Mouse (Mus musculus) kidney, postnatal 4 days (tissue): ENCODE data around the gene Hmcn2.
A peak's percentile ranks its signal among the peaks of the same experiment; 100 is the strongest.

Source experiments
- DNase-seq, 2 experiments: peaks; one replicate each; pipeline ENCODE4 v3.0.0; 2021; ENCODE audit warnings: mixed read lengths in 2 of 2

Hmcn2 gene

GRCm38 (mm10) chr2:31418571-31418970 is 104.4 kb downstream of the Hmcn2 start:
- peak; percentile 39 to 51 for DNase-seq

GRCm38 (mm10) chr2:31420914-31421313 is 106.7 kb downstream of the Hmcn2 start:
- DNase-seq = peak in 1 of 2 experiments; percentile 27

DNA sequence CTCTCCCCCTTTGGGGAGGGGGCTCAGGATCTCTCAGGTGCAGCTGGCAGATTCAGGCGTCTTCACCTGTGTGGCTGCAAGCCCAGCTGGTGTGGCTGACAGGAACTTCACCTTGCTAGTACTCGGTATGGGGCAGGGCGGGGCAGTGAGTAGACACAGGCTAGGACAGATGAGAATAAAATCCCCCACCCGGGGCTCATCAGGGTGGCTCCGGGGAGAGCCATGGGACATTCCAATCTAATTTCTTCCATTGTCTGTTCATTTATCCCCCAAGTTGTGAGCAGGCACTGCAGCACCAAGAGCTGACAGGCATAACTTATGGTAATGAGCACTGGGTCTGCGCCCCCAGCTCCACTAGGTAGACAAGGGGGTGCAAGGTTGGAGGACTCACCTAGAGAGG is 108.4 kb downstream of the Hmcn2 start:
- no peak for DNase-seq

GRCm38 (mm10) chr2:31431477-31431876 is 117.3 kb downstream of the Hmcn2 start:
- DNase-seq = peak in 1 of 2 experiments; percentile 37

- DNase-seq = peak; percentile 24 to 56
Measured at GRCm38 (mm10) chr2:31434746-31435145, 120.5 kb downstream of the Hmcn2 start.

DNA sequence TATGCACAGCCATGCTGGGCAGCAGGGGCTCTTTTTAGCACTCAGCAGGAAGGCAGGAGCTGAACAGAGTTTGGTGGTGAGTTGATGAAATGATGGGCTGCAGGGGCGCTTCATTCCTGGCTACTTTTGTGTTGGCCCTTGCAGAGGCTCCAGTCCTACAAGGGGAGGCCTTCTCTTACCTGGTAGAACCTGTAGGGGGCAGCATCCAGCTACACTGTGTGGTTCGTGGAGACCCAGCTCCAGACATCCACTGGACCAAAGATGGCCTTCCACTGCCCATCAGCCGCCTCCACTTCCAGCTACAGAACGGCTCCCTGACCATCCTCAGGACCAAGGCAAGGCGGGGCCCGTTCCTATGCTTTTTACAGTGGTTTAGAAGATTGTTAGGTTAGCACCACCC is 121.4 kb downstream of the Hmcn2 start:
- peak; percentile 68 to 79 for DNase-seq

DNA sequence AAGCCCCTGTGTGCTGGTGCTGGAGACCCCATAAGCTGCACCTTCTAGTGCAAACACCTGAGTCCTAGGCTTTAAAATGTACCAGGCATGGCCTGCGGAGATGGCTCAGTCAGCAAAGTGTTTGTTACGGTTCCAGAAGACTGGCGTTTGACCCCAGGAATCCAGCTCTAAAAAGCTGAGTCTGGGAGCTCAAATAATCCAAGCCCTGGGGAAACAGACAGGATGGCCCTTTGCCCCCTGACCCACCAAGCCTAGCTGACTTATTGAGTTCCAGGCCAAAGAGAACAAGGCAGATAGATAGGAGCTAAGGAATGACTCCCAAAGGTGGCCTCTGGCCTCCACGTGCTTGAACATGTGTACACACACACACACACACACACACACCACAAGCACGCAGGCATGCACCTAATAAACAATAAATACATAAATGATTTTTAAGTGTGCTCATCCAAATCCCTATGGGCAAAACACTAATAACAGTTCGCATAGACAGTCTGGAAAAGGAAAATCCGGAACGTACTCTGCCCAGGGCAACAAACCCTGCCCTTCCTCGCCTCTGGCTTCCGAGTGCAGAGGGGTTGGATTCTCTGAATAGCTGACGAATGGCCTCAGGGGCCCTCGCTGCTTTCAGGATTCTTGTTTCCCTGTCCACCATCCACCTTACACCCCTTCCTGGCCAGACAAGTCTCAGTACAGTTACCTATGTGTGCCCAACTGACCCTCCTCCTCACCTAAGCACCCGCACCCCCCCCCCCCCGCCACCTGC is 123.4 kb downstream of the Hmcn2 start:
- DNase-seq = no peak

DNA sequence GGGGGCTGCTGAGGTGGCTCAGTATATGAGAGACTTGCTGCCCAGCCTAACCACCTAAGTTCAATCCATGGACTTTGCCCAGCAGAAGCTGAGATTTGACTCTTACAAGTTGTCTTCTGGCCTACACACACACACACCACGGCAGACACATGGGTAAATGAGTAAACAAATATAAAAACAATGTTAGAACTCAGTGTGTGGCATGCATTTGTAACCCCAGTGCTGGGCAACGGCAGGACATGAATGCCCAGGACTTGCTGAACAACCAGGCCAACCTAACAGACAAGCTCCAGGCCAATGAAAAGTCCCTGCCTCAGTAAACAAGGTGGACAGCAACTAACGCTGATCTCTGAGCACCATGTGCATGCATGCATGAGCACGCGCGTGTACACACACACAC is 125.4 kb downstream of the Hmcn2 start:
- DNase-seq = no peak

DNA sequence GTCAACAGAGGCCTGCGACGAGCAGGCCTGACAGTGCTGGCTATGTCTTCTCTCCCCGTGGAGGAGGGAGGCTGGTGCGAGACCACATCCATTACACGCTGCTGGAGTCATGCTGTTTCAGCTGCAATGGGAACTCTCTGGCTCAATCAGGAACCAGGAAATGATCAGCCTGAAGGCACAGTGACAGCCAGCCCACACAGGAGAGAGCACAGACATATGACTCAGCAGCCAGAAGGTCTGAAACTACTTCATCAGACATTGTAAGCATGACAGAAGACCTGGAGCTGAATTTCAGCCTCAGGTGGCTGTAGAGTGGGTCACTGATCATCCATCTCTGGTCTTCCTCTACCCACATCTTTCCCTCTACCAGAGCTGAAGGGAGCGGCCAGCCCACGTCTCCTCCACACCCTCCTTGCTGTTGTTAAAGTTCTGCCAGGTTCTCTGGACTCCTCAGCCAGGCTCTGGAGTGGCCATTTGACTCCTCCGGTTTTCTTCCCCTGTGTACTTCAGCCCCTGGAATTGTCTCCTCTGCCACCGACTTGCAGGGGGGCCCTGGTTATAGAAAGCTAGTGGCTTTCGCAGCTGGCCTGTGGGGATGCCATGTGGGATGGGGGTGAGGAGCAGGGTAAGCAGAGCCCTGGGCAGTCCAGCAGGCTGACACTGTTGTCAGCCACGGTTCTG is 128.4 kb downstream of the Hmcn2 start:
- DNase-seq = peak; percentile 31 to 49

- no peak for DNase-seq
Measured at GRCm38 (mm10) chr2:31446036-31446435, 131.8 kb downstream of the Hmcn2 start.

DNA sequence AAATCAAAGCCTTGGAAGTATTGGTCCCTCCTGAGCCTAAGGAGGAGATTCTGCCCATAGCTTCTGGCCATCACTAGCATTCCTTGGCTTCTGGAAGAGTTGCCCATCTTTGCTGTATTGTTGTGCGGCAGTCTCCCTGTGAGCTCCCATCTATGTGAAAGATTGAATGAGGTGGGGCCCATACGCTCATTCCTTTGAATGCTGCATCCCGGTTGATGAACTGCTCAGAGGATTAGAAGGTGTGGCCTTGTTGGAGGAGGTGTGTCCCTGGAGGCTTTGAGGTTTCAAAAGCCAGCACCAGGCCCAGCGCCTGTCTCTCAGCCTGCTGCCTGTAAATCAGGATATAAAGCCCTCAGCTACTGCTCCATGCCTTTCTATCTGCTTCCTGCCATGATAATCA is 132.2 kb downstream of the Hmcn2 start:
- DNase-seq = no peak

GRCm38 (mm10) chr2:31447536-31447935 is 133.3 kb downstream of the Hmcn2 start:
- no peak for DNase-seq

DNA sequence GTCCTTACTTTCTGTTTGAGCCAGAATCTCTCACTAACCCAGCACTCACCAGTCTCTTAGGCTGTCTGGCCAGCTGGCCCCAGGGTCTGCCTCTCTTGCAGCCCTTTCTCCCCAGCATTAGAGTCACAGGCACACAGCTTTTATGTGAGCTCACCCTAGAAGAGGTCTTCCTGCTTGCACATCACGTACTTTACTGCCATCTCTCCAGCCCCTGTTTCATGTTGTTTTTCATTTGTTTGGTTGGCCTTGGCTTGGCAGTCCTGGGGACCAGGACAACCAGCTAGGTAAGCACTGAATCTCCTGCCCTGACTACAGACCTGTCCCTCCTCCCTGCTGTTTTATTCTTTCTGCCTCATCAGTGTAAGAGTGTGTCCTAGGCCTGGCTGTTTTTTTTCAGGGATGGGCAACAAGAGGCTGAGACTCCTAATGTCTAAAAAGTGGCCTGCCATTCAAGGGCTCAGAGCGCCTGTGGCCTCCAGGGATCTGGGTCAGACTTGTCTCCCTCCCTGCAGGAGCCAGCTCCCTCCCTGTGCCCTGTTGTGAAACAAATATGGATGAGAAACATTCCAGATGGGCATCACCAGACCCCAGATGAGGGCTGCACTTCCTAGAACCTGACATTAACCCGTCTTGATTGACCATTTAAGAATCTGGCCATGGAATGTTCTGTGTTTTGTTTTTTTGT is 134.7 kb downstream of the Hmcn2 start:
- DNase-seq = no peak

- DNase-seq = peak; percentile 63 to 71
Measured at GRCm38 (mm10) chr2:31449441-31449815, 135.2 kb downstream of the Hmcn2 start.

GRCm38 (mm10) chr2:31449902-31450301 is 135.7 kb downstream of the Hmcn2 start:
- DNase-seq = no peak

DNA sequence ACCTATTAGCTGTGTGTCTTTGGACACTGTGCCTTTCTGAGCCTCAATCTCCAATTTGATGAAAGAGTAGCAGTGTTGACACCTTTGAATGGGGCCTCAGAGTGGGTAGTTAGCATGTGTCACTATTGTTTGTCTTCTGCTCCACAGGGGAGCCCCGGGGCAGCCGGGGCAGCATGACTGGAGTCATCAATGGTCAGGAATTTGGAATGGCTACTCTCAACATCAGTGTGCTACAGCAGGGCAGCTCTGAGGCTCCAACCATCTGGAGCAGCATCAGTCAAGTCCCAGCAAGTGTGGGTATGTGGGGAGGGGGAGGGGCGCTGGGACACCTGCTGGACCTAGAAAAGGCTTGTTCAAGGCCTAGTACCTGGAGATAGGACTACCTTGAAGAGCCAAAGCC is 136.4 kb downstream of the Hmcn2 start:
- DNase-seq = no peak

DNA sequence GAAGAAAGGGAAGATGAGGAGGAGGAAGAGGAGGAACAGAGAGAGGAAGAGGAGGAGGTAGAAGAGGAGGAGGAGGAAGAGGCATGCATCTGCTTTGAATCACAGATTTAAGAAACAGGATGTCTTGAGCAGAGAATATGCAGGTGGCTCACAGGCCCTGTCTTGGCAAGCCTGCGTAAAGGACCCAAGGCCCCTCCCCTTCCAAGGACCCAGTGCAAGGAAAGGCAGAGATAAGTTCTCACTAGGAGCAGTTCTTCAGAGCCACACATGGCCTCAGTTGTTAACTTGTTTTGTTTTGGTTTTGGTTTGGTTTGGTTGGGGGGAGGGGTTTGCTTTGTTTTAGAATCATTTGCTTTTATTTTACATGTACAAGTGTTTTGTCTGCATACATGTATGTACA is 137.3 kb downstream of the Hmcn2 start:
- no peak for DNase-seq

DNA sequence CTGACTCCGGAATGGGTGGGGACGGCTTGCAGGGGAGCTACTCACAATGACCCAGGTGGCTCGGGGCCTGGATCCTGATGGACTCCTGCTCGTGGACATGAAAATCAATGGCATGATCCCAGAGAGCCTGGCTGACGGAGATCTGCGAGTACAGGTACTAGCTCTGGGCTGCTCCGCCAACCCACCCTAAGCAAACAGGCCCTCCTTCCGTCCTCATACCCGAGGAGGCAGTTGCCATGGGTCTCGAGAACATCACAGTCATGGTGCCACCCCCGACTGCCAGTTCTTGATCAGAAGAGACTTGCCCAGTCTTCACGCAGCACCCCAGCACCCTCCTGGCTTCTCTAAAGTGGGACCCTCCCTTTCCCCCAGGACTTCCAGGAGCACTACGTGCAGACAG is 138.8 kb downstream of the Hmcn2 start:
- no peak for DNase-seq

DNA sequence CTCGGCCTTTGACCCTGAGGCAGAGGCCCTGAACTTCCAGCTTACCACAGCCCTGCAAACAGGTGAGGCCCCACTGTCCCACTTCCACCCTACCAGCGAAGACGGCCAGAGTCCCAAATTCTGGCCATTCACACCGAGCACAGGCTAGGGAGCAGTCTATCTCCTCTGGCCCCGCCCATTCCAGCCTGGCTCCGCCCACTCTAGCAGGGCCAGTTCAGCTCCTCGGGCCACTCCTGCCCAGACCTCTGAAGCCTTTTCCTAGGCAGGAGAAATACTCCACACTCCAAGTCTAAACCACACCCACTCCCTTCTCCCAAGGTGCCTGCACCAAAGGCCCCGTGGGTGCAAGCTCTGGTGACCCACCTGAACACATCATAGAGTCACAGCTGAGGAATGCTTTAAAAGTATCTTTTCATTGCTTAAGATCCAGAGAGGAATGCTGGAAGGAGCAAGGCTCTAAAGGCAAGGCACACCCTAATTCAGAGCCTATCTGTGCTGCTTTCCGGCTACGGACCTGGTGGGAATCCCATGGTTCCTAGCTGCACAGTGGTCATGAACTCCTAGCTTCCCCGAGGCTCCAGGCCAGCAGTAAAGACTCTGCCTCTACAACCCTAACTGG is 139.5 kb downstream of the Hmcn2 start:
- DNase-seq = peak; percentile 78 to 83

DNA sequence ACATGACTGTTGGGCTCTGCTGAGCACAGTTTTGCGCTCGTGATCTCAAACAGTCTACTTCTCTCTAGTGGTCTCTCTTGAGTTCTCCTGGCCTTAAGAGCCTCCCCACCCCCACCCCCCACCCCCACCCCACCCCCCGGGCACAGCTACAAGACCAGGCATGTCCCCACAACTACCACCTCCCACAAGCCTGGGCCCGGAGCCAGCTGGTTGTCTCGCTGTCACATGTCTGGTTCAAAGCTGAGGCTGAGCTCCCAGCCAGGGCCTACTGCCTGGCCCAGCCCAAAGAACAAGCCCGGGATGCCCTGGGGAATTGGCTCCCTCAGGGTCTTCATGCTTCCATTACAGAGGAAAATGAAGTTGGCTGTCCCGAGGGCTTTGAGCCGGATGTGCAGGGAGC is 140.1 kb downstream of the Hmcn2 start:
- DNase-seq = peak; percentile 66 to 74

DNA sequence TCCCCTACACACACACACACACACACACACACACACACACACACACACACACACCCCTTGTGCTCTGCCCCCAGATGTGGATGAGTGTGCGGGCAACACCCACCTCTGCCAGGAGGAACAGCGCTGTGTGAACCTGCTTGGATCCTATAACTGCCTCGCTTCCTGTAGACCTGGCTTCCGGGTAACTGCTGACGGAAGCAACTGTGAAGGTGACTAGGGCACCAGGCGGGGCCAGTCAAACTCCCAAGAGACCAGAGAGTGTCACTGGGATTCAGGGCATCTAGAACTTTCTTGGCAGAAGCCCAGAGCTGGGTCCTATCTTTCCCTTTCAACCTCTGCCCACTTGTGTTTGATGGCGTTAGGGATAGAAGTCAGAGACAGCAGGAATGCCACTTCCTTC is 141.2 kb downstream of the Hmcn2 start:
- DNase-seq = no peak

DNA sequence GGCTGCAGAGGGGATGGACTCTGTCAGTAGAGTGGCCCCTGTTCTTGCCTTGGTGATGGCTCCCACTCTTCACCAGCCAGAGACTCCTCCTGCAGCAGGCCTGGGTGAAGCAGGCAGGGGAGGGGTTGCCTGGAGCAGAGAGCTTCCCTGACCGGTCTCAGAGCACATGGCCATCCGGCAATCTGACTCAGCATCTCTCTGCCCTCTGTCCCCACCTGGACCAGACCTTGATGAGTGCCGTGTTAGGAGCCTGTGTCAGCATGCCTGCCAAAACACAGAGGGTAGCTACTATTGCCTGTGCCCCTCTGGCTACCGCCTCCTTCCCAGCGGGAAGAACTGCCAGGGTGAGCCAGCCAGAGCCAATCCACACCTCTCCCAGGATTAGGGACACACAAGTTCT is 144.2 kb downstream of the Hmcn2 start:
- no peak for DNase-seq
